Mouse (Mus musculus): ENCODE results near the gene Klhl25. TPM values are rescaled to one million over a fixed set of nuclear protein-coding genes. Genes with fewer than 3 reads are reported as not detected.

Gene Klhl25
- polyA plus RNA-seq, 1 experiment = 9.4 TPM

GRCm38 (mm10) chr7:75893709-75894108, 45.6 kb downstream of the Klhl25 start:
- TF ChIP-seq CTCF (IDR thresholded peaks at IDR 0.05; ENCODE audit: extremely low read depth, insufficient read length, insufficient replicate concordance, low read depth, low read length) (no peak), POLR2A (IDR thresholded peaks at IDR 0.05; ENCODE audit: low read depth, low read length) (no peak)
- Histone ChIP-seq H3K27me3 (ENCODE audit: control insufficient read depth, insufficient read depth, low read length) (no peaks in the 10 kb centered on the region), H3K27ac (ENCODE audit: insufficient read depth, low read depth, low read length) (no peak overlapping the region), H3K4me1 (ENCODE audit: control insufficient read depth, insufficient read depth, insufficient read length, low read length) (no peaks in the 10 kb centered on the region), H3K4me3 (ENCODE audit: low read depth, low read length) (no peak overlapping the region), H3K36me3 (ENCODE audit: control insufficient read depth, insufficient read depth, low read length) (no peaks in the 10 kb centered on the region)
- 85% methylated on average over 8 of the region's 8 CpGs for WGBS

DNA sequence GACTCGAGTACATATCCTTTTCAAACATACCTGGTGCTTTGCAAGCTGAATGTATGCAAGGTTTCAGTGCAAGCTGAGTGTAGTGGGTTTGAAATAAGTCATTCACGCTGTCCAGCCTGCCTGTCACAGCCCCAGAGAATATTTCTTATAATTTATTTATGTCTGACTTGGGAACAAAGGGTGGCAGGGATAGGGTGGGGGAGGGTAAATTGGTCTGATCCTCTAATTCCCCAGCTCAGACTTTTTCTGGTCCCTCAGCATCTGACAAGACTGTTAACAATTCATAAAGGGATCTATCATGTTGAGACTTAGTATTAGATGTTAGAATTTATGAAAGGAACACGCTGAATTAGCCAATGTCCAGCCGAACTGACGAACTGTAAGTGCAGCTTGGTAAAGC, 48.9 kb downstream of the Klhl25 start:
- Histone ChIP-seq H3K36me3 (ENCODE audit: control insufficient read depth, insufficient read depth, low read length) (no peaks in the 10 kb centered on the region), H3K4me1 (ENCODE audit: control insufficient read depth, insufficient read depth, insufficient read length, low read length) (no peaks in the 10 kb centered on the region), H3K27me3 (ENCODE audit: control insufficient read depth, insufficient read depth, low read length) (no peaks in the 10 kb centered on the region), H3K4me3 (ENCODE audit: low read depth, low read length) (no peak overlapping the region), H3K27ac (ENCODE audit: insufficient read depth, low read depth, low read length) (no peak overlapping the region)
- TF ChIP-seq POLR2A (IDR thresholded peaks at IDR 0.05; ENCODE audit: low read depth, low read length) = no peak
- no peak for TF ChIP-seq CTCF (IDR thresholded peaks at IDR 0.05; ENCODE audit: extremely low read depth, insufficient read length, insufficient replicate concordance, low read depth, low read length)
- 87% methylated on average over 5 of the region's 5 CpGs for WGBS

DNA sequence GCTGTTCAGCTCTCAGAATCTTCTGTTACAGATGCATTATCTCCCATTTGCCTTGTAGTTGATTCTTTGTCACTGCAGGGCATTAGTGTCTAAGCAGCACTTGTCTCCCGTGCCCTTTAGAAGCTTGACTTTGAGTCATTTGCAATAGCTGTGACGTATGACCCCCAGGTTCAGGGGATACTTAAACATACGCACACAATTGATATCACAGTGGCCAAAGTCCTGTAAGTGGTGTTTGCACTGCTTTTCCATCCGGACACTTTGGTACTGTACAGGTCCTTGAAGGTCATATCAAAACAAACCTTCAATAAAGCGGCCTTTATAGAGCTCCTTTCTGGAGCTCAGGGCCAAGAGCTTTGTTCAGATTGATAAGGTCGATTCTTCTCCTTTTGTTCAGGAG, 51.0 kb downstream of the Klhl25 start:
- H3K27me3 ChIP-seq (ENCODE audit: control insufficient read depth, insufficient read depth, low read length) = no peaks in the 10 kb centered on the region
- no peak for TF ChIP-seq CTCF (IDR thresholded peaks at IDR 0.05; ENCODE audit: extremely low read depth, insufficient read length, insufficient replicate concordance, low read depth, low read length)
- no peak for TF ChIP-seq POLR2A (IDR thresholded peaks at IDR 0.05; ENCODE audit: low read depth, low read length)
- H3K27ac ChIP-seq (ENCODE audit: insufficient read depth, low read depth, low read length) = no peak overlapping the region
- no peaks in the 10 kb centered on the region for H3K36me3 ChIP-seq (ENCODE audit: control insufficient read depth, insufficient read depth, low read length)
- no peaks in the 10 kb centered on the region for H3K4me1 ChIP-seq (ENCODE audit: control insufficient read depth, insufficient read depth, insufficient read length, low read length)
- WGBS = 32% methylated on average over 6 of the region's 6 CpGs
- H3K4me3 ChIP-seq (ENCODE audit: low read depth, low read length) = no peak overlapping the region

DNA sequence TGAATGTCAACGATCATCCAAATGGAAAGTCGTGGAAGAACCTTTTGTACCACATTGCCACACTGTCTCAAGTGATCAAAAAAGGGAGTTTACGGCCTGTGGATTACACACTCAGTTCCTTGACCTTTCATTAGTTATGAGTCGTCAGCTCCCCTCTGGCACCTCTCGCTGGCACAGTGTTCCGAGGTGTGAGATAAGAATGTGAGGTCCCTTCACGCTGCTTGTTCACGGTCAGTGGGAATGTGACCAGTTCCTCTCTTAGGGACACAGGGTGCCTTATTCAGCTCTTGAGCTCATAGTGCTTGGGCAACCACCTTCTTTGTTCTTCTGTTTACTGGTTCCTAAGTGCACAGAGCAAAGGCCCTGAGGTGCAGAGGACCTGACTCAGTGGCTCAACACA, 51.4 kb downstream of the Klhl25 start:
- no peaks in the 10 kb centered on the region for H3K27me3 ChIP-seq (ENCODE audit: control insufficient read depth, insufficient read depth, low read length)
- no peaks in the 10 kb centered on the region for H3K36me3 ChIP-seq (ENCODE audit: control insufficient read depth, insufficient read depth, low read length)
- H3K27ac ChIP-seq (ENCODE audit: insufficient read depth, low read depth, low read length) = no peak overlapping the region
- TF ChIP-seq POLR2A (IDR thresholded peaks at IDR 0.05; ENCODE audit: low read depth, low read length) (no peak), CTCF (IDR thresholded peaks at IDR 0.05; ENCODE audit: extremely low read depth, insufficient read length, insufficient replicate concordance, low read depth, low read length) (no peak)
- no peak overlapping the region for H3K4me3 ChIP-seq (ENCODE audit: low read depth, low read length)
- no peaks in the 10 kb centered on the region for H3K4me1 ChIP-seq (ENCODE audit: control insufficient read depth, insufficient read depth, insufficient read length, low read length)
- WGBS = 26% methylated on average over 8 of the region's 8 CpGs

- no peak for TF ChIP-seq CTCF (IDR thresholded peaks at IDR 0.05; ENCODE audit: extremely low read depth, insufficient read length, insufficient replicate concordance, low read depth, low read length)
- no peak for TF ChIP-seq POLR2A (IDR thresholded peaks at IDR 0.05; ENCODE audit: low read depth, low read length)
- Histone ChIP-seq H3K27ac (ENCODE audit: insufficient read depth, low read depth, low read length) (no peak overlapping the region), H3K27me3 (ENCODE audit: control insufficient read depth, insufficient read depth, low read length) (no peaks in the 10 kb centered on the region), H3K36me3 (ENCODE audit: control insufficient read depth, insufficient read depth, low read length) (no peaks in the 10 kb centered on the region), H3K4me3 (ENCODE audit: low read depth, low read length) (no peak overlapping the region), H3K4me1 (ENCODE audit: control insufficient read depth, insufficient read depth, insufficient read length, low read length) (no peaks in the 10 kb centered on the region)
- 56% methylated on average over 4 of the region's 4 CpGs for WGBS
Observed at GRCm38 (mm10) chr7:75899954-75900353, 51.8 kb downstream of the Klhl25 start.

- whole genome bisulfite sequencing = 38% methylated on average over 2 of the region's 2 CpGs
- no peak for TF ChIP-seq POLR2A (IDR thresholded peaks at IDR 0.05; ENCODE audit: low read depth, low read length)
- no peak for TF ChIP-seq CTCF (IDR thresholded peaks at IDR 0.05; ENCODE audit: extremely low read depth, insufficient read length, insufficient replicate concordance, low read depth, low read length)
- no peaks in the 10 kb centered on the region for H3K4me1 ChIP-seq (ENCODE audit: control insufficient read depth, insufficient read depth, insufficient read length, low read length)
- H3K36me3 ChIP-seq (ENCODE audit: control insufficient read depth, insufficient read depth, low read length) = no peaks in the 10 kb centered on the region
- H3K27ac ChIP-seq (ENCODE audit: insufficient read depth, low read depth, low read length) = no peak overlapping the region
- no peak overlapping the region for H3K4me3 ChIP-seq (ENCODE audit: low read depth, low read length)
- H3K27me3 ChIP-seq (ENCODE audit: control insufficient read depth, insufficient read depth, low read length) = no peaks in the 10 kb centered on the region
Observed at GRCm38 (mm10) chr7:75905145-75905544, 57.0 kb downstream of the Klhl25 start.

DNA sequence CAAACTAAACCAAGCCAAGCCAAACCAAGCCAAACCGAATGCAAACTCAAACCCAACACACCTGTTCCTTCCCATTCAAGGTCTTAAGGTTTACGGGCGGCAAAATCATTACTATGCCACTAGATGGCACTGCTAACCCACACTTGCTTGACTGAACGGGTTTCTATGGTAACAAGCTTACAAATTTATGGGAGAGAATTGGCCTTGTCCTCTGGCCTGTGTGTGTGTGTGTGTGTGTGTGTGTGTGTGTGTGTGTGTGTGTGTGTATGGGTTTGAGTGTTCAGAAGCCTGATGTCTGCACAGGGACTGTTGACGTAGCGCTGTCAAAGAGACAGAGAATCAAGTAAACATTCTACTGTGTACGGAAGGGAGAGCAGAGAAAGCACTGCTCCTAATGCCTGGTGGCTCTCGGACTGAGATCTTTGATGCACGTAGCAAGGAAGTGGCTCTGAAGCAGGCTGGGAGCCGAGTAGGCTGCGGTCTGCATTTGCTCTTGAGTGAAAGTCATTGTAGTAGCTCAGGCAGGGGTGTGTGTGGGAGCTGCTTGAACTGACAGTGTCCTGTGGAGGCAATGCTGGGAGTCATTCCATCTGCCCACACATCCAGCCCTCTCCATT, 62.0 kb downstream of the Klhl25 start:
- Histone ChIP-seq H3K36me3 (ENCODE audit: control insufficient read depth, insufficient read depth, low read length) (no peaks in the 10 kb centered on the region), H3K27ac (ENCODE audit: insufficient read depth, low read depth, low read length) (no peak overlapping the region), H3K27me3 (ENCODE audit: control insufficient read depth, insufficient read depth, low read length) (no peaks in the 10 kb centered on the region), H3K4me1 (ENCODE audit: control insufficient read depth, insufficient read depth, insufficient read length, low read length) (no peaks in the 10 kb centered on the region), H3K4me3 (ENCODE audit: low read depth, low read length) (no peak overlapping the region)
- WGBS = 7% methylated on average over 11 of the region's 11 CpGs
- TF ChIP-seq POLR2A (IDR thresholded peaks at IDR 0.05; ENCODE audit: low read depth, low read length) = no peak
- peak; percentile 17; the same call in 1 of the 2 replicates for TF ChIP-seq CTCF (IDR thresholded peaks at IDR 0.05; ENCODE audit: extremely low read depth, insufficient read length, insufficient replicate concordance, low read depth, low read length)
